Mouse (Mus musculus) adrenal gland, adult 2 months (tissue): ENCODE data around the gene Aup1. TPM values are rescaled to one million over a fixed set of nuclear protein-coding genes. Genes with fewer than 3 reads are reported as not detected.

ENCODE experiments used
- DNase-seq: peaks from one replicate; pipeline ENCODE4 v3.0.0; 2021
- long read RNA-seq: library from polyadenylated mRNA; stranded (forward); transcript quantifications from one replicate; pipeline ENCODE4 v2.0.0, GENCODE M21; 2021
- polyA plus RNA-seq: library from polyadenylated mRNA; depleted of rRNA; stranded (reverse); fragments of >200 nt; gene quantifications from 2 replicates; pipeline ENCODE4 v1.2.3, GENCODE M21; 2012; rRNA removed
- total RNA-seq, 2 experiments: library from RNA; stranded (reverse); gene quantifications; 2 replicates each; pipeline ENCODE4 v1.2.3; 2021

The Aup1 gene
- total RNA-seq, result 100 to 1,000 TPM; 174 to 228 TPM
- 1,190 and 1,486 TPM in 2 replicates for polyA plus RNA-seq
- long read RNA-seq, transcript Aup1-201 (12 exons, 1,769 nt), result major isoform, 101 of 122 reads
- long read RNA-seq, partial matches to known transcripts, result 9 of 122 reads
- long read RNA-seq, other reads (novel, unspliced or antisense), result 10 of 122 reads

GRCm38 (mm10) chr6:83054074-83054851 lies at the start of gene Aup1:
TSS of gene Aup1 (plus strand) at chr6:83054521.
- peak; percentile 98 for DNase-seq

DNA sequence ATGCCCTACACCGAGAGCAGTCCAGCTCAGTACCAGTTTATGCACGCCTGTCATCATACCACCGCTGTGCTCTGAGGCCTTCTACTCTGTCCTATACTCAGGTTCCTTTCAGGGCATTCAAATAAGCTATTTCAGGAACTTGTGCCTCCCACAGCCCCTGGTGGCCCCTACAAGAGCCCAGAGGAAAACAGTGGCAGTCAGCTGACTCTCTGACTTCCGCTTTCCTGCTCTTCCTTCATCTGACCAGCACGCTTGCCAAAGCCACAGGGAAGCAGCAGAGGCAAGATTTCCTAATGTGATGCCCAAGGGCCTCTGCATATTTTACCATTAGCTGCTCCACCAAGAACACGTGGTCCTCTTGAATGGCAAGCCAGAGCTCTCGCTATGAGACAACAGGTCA lies 49.4 kb upstream of the Aup1 start:
- peak; percentile 19 for DNase-seq

DNA sequence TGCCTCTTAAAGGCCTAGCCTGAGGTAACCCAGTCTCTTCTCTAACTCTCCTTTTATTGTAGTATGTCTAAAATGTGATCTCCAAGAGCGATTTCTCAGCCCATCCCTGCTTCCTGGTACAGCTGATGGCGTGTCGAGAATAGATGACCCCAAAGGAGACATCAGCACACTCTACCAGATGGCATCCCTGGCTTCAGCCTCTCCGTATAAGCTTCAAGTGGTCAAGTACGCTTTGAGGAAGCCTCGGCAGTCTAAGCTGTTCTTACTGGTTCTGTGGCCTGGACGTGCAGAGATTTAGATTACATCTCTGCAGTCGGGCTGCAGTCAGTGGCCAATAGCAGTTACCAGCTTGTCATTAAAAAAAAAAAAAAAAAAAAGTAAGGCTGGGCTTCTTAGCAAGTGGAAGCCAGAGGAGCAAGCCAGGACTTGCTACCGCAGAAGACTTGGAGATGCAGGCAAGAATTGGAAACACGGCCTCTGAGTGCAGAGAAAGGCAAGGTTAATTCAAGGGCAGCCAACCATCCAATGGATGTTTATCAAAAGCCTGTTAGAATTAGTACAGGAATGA lies 48.8 kb upstream of the Aup1 start:
- no peak for DNase-seq

- no peak for DNase-seq
These were observed 48.2 kb upstream of the Aup1 start for GRCm38 (mm10) chr6:83006114-83006513.

DNA sequence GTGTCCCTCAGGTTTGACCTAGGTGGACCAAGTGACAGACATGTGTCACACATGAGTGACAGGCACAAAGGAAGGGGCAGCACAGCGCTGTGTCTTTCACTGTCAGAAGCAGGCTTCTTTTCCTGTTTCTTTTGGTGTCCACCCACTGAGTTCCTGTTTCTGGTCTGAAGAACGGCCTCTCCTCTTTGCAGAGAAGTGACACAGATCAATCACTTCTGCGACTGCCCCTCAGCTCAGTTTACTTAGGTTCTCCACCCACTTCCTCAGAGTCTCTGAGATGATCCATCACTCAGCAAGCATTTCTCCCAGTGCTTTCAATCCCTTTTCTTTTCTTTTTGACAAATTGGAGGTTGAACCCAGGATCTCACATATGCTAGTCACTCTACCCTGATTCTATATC lies 45.7 kb upstream of the Aup1 start:
- DNase-seq, result no peak

GRCm38 (mm10) chr6:83010010-83010409 lies 44.3 kb upstream of the Aup1 start:
- no peak for DNase-seq

DNA sequence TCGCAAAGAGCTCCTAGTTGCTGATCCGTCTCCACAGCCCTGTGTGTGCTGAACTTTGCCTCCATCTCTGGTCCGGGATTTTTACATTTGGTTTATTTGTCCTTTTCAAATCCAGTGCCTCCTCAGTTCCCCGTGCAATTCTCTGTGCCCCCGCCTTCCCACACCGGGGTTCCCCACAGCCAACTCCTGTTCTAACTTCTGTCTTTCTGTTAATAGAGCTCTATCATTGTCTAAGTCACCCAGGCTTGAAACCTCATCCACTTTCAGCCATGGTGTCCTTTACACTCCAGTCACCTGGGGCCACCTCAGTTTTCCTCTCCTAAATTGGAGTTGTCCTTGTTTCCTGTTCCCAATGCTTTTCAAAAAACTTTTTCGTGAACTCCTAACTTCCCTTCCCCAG lies 43.1 kb upstream of the Aup1 start:
- DNase-seq, result no peak

GRCm38 (mm10) chr6:83011756-83012155 lies 42.6 kb upstream of the Aup1 start:
- DNase-seq, result no peak

- DNase-seq, result peak; percentile 55
These were observed 40.9 kb upstream of the Aup1 start for GRCm38 (mm10) chr6:83013444-83013843.

DNA sequence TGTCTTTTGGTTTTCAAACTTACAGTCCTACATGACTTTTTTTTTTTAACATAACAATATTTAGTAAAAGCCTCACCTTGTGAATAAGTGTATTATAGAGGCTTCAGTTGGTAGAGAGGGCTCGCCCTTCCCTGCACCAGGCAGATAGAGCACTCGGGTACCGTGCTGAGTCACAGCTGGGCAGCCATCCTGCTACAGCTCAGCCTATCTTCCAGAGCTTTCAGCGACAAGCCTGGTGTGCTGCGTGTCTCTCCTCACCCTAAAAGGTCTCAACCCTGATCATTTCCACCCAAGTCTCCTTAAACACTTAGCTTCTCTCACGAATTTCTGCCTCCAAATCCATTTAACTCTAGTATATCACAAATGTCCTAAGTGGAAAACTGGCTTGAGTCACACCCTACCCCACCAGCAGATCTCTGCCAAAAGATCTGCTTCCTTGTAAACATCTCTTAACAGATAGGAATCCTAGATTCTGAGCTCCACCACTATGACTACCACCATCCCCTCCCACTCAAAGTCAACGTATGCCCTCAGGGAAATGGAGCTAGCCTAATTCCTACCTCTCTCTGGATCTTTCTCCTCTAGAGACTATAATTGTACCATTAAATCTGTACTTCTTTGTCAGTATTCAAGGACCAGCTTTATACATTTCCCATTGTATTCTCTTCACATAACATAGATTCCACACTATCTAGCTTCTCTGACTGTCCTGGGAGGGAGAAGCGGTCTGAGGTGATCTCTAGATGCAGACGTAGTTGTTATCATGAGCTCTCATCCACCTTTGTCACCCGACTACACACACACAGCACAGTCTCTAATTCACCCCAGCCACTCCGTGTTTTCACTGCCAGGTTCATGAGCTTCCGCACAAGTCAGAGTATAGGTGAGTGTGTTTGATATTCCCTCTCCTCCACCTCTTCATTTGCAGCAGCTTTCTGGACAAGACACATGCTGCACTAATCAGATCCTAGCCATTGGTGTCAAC lies 39.5 kb upstream of the Aup1 start:
- DNase-seq, result peak; percentile 59

GRCm38 (mm10) chr6:83015749-83016148 lies 38.6 kb upstream of the Aup1 start:
- DNase-seq, result no peak

DNA sequence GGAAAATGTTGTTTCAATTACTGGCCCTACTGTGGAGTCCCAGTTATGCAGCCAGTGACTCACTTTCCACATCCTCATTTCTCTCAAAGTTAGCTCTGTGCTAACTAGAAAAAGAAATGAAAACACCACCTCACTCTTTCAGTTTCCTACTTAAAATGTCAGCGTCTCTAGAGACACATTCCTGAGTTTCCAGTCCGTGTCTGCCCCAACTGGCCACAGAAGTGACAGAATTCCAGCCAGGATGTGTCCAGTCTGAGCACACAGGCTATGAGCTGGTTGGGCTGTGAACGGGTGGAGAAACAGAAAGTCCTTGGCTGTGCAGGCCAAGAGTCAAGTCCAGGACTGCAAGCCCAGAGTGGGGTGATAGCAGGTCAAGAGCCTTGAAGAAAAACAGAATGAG lies 37.1 kb upstream of the Aup1 start:
- DNase-seq, result peak; percentile 41

DNA sequence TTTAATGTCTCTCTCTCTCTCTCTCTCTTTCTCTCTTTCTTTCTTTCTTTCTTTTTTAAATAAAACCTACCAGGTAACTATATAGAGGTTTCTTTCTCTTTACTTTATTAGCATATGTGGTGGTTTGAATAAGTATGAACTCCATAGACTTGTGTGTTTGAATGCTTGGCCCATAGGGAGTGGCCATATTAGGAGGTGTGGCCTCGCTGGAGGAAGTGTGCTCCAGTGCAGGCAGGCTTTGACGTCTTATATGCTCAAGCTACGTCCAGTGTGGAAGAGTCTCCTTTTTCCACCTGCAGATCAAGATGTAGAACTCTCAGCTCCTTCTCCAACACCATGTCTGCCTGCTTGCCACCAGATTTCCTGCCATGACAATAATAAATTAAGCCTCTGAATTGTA lies 35.3 kb upstream of the Aup1 start:
- DNase-seq, result no peak

DNA sequence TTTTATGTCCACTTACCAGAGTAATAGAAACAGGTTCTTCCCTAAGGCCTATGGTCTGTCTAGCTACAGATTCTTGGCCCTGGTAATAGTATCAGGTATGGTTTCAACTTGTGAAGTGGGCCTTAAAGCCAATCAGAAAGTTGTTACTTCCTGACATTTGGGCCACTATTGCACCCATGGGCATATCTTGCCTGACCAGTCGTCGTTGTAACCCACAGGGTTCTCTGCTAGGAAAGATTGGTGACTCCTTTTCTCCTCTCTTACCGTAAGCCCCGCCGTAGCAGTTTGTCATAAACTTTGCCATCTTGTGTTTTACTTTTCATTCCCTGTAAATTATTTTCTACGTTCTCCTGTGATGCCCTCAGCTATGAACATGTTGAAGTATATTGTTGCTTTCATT lies 34.2 kb upstream of the Aup1 start:
- DNase-seq, result no peak

DNA sequence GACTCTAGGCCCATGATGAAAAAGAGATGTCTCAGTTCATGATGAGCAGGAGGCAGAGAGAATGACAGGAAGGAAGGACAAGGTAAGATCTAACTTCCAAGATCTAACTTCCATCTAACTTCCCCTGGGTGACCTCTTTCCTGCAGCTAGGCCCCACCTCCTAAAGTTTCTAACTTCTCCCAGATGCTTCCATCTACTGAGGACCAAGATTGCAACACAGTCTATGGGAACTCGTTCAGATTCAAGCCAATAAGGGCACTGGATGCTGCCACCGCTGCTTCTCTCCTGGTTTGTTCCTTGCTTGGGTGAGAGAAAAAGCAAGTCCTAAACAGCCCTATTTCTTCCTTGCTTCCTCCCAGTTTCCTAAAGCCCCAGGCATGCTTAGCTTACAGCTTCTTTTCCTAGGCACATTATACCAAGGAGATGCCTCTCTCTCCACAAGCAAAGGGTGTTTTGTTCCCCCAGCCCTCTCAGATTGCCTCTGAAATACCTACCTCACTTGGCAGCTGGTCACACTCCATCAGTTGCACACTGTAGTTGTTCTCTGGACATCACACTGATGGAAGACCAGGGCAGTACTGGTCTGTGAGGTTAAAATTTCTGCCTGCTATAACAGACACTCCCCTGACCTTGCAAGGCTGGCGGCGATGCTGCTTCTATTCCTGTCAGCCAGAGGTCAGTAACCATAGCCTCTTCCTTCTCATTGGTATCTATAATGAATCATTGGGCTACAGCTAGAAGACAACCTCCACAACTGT lies 33.3 kb upstream of the Aup1 start:
- no peak for DNase-seq

DNA sequence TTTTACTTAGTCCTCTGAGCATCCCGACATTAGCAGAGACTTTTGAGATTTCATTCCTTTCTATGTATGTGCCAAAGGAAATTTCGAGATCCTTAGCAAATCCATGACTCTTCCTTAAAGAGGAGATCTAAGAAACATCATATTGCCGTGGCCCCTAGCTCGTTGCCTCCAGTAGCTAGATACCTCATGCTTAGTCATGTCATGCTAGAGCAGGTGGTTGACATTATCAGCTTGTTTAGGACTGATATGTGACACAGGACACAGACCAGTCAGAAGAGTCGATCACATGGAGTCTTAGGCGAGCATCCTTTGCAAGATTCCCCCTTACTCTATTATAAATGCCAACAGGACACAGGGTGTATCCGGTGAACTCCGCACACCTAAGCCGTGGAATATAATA lies 31.3 kb upstream of the Aup1 start:
- DNase-seq, result no peak

- DNase-seq, result no peak
These were observed 30.5 kb upstream of the Aup1 start for GRCm38 (mm10) chr6:83023786-83024185.

DNA sequence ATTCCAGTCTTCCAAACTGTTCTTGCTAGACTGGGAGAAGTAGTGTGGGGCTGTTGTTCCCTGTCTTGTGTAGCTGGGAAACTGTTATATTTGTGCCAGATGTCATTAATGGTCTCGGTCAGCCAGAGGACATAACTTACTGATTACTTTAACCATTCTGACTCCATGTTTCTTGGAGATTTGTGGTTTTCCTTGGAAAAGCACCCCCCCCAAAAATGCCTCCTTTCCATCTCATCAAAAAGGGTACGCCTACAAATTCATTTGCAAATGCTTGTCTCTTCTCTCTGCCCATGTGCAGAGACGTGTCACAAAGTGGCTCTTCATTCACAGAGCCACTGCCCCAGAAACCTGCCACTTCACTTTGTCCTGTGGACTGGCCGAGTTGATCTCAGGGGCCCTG lies 29.9 kb upstream of the Aup1 start:
- no peak for DNase-seq

DNA sequence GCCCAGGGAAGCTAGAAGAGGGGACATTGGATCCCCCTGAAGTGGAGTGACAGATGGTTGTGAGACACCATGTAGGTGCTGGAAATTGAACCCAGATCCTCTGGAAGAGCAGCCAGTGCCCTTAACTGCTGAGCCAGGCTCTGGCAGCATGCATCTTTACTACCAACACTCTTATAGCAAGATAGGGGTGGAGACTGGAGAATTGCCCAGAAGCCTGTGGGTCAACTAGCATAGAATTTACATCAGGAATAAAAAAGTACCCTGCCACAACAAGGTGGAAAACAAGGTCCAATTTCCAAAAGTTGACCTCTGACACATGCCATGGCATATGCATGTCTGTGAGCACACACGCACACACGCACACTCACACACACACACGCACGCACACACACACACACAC lies 29.1 kb upstream of the Aup1 start:
- no peak for DNase-seq

GRCm38 (mm10) chr6:83027293-83027692 lies 27.0 kb upstream of the Aup1 start:
- no peak for DNase-seq

DNA sequence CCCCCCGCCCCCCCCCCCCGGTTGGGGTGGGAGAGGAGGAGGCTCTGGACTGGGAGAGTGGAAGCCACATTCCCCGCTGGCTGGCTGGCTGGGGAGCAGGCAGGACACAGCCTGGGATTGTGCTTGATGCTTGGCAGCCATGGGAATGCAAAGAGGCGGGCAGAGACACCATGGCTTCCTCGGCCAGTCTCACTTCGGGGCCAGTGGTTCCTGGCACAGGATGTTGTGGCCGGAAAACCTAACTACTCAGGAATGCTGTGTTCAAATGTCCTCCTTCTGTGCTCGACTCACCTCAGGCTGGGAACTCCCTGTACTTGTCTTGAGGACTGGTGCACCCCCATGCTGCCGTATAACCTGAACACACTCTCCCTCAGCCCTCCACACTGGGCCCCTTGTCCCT lies 26.6 kb upstream of the Aup1 start:
- DNase-seq, result no peak

GRCm38 (mm10) chr6:83029777-83030176 lies 24.5 kb upstream of the Aup1 start:
- no peak for DNase-seq
